Mouse (Mus musculus): ENCODE data around the gene Tmem86b. TPM values are rescaled to one million over a fixed set of nuclear protein-coding genes. Genes with fewer than 3 reads are reported as not detected.

The Tmem86b gene
- polyA plus RNA-seq, 1 experiment from 2014 or later, result 1.2 TPM

DNA sequence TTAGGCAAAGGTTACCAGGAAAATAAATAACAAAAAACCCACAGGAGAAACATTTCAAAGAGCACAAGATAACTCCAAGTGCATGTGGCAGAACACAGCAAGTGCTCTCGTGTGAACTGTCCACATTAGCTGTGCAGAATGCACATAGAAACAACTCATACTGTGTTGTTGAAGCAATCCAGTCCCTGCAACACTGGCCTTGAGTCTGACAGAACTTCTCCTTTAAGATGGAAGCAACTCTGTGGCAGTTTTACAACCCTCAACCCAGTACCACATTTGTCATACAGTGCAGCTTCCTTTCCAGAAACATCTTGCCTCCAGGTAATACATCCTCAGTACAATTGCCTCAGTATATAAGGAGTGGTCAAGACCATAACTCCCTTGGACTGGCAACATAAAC, 25.6 kb upstream of the Tmem86b start:
- WGBS, result 34% methylated on average over 1 of the region's 1 CpGs
- no peaks in the 10 kb centered on the region for H3K9me3 ChIP-seq (ENCODE audit: control insufficient read depth, low read length)
- no peaks in the 10 kb centered on the region for H3K27me3 ChIP-seq (ENCODE audit: control insufficient read depth, insufficient read depth, low read length)
- peaks cover 11 to 58% of the 10 kb centered on the region in 2 experiments for H3K4me1 ChIP-seq (ENCODE audit: control insufficient read depth in 2 of 2, insufficient read depth in 2 of 2, low read length in 2 of 2)
- peak overlapping the region in 1 of 2 experiments; percentile 77; a peak in 1 of 4 replicates for H3K4me3 ChIP-seq (ENCODE audit: control insufficient read depth in 1 of 2, insufficient read depth in 1 of 2, low read depth in 1 of 2, low read length in 2 of 2)
- H3K9ac ChIP-seq (ENCODE audit: low read length), result peak overlapping the region; percentile 94; the same call in 1 of the 2 replicates
- H3K4me2 ChIP-seq (ENCODE audit: low read length), result peak overlapping the region; percentile 97
- H3K27ac ChIP-seq (replicated peaks in 1 of 2; ENCODE audit: control insufficient read depth in 1 of 2, insufficient read depth in 1 of 2, low read depth in 2 of 2, low read length in 2 of 2), result no peak overlapping the region
- ATAC-seq (ENCODE audit: insufficient number of reproducible peaks, insufficient read depth, low FRiP score, low read depth), result no peak
- H3K36me3 ChIP-seq (ENCODE audit: control insufficient read depth, insufficient read depth, low read length), result peaks cover 15% of the 10 kb centered on the region

DNA sequence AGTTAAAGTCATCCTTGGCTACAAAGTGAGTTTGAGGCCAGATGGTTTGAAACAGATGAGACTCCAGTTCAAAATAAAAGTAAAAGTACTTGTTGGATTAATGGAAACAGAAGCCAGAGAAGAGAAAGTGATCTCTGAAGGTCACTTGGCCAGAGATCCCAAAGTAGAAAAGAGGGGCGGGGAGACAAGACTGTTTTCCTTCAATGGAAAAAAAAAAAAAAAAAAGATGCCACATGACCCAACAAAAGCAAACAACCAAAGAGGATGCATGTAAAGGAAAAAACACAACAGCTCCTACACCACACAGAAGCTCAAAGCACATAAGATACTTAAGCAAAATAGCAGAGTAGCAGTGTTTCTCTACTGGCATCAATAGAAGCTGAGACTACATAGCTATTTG, 24.7 kb upstream of the Tmem86b start:
- no peak for ATAC-seq (ENCODE audit: insufficient number of reproducible peaks, insufficient read depth, low FRiP score, low read depth)
- Histone ChIP-seq H3K9me3 (ENCODE audit: control insufficient read depth, low read length) (no peaks in the 10 kb centered on the region), H3K4me1 (ENCODE audit: control insufficient read depth in 2 of 2, insufficient read depth in 2 of 2, low read length in 2 of 2) (peaks cover 11 to 59% of the 10 kb centered on the region in 2 experiments), H3K9ac (ENCODE audit: low read length) (no peak overlapping the region; the same call in 1 of the 2 replicates), H3K27me3 (ENCODE audit: control insufficient read depth, insufficient read depth, low read length) (no peaks in the 10 kb centered on the region), H3K4me3 (ENCODE audit: control insufficient read depth in 1 of 2, insufficient read depth in 1 of 2, low read depth in 1 of 2, low read length in 2 of 2) (no peak overlapping the region), H3K36me3 (ENCODE audit: control insufficient read depth, insufficient read depth, low read length) (peaks cover 13% of the 10 kb centered on the region), H3K4me2 (ENCODE audit: low read length) (peak overlapping the region; percentile 12; the same call in 1 of the 2 replicates), H3K27ac (replicated peaks in 1 of 2; ENCODE audit: control insufficient read depth in 1 of 2, insufficient read depth in 1 of 2, low read depth in 2 of 2, low read length in 2 of 2) (no peak overlapping the region)
- WGBS, result 72% methylated on average over 1 of the region's 1 CpGs

- peaks cover 11 to 59% of the 10 kb centered on the region in 2 experiments for H3K4me1 ChIP-seq (ENCODE audit: control insufficient read depth in 2 of 2, insufficient read depth in 2 of 2, low read length in 2 of 2)
- no peak overlapping the region for H3K4me3 ChIP-seq (ENCODE audit: control insufficient read depth in 1 of 2, insufficient read depth in 1 of 2, low read depth in 1 of 2, low read length in 2 of 2)
- no peak for ATAC-seq (ENCODE audit: insufficient number of reproducible peaks, insufficient read depth, low FRiP score, low read depth)
- WGBS, result 82% methylated on average over 4 of the region's 4 CpGs
- H3K27ac ChIP-seq (replicated peaks in 1 of 2; ENCODE audit: control insufficient read depth in 1 of 2, insufficient read depth in 1 of 2, low read depth in 2 of 2, low read length in 2 of 2), result no peak overlapping the region
- H3K36me3 ChIP-seq (ENCODE audit: control insufficient read depth, insufficient read depth, low read length), result peaks cover 13% of the 10 kb centered on the region
- 0 out of 2 replicates have a peak overlapping the region, but pooled peaks have one; percentile 12 for H3K4me2 ChIP-seq (ENCODE audit: low read length)
- H3K9me3 ChIP-seq (ENCODE audit: control insufficient read depth, low read length), result no peaks in the 10 kb centered on the region
- H3K9ac ChIP-seq (ENCODE audit: low read length), result no peak overlapping the region
- no peaks in the 10 kb centered on the region for H3K27me3 ChIP-seq (ENCODE audit: control insufficient read depth, insufficient read depth, low read length)
These were observed 24.2 kb upstream of the Tmem86b start for GRCm38 (mm10) chr7:4655393-4655792.

DNA sequence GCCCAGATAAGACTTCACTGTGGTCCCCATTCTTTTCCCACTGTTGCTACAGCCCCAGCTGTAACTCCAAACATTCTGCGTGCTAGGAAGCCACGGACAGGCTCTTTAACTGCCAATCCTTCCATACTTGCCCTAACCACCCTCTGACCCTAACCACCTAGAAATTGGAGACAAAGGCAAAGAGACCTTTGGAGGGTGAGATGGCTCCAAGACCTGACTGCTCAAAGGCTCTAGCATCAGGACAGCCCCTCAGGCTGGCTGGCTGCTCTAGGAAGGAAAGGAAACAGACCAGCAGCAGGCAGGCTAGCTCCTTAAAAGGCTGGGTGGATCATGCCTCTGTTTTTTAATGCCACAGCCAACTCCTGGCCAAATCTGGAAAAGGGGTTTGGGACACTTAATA, 23.0 kb upstream of the Tmem86b start:
- H3K4me2 ChIP-seq (ENCODE audit: low read length), result no peak overlapping the region; the same call in 1 of the 2 replicates
- ATAC-seq (ENCODE audit: insufficient number of reproducible peaks, insufficient read depth, low FRiP score, low read depth), result no peak
- no peaks in the 10 kb centered on the region for H3K27me3 ChIP-seq (ENCODE audit: control insufficient read depth, insufficient read depth, low read length)
- 78% methylated on average over 2 of the region's 2 CpGs for WGBS
- H3K9ac ChIP-seq (ENCODE audit: low read length), result no peak overlapping the region
- H3K9me3 ChIP-seq (ENCODE audit: control insufficient read depth, low read length), result no peaks in the 10 kb centered on the region
- peaks cover 11 to 51% of the 10 kb centered on the region in 2 experiments for H3K4me1 ChIP-seq (ENCODE audit: control insufficient read depth in 2 of 2, insufficient read depth in 2 of 2, low read length in 2 of 2)
- H3K4me3 ChIP-seq (ENCODE audit: control insufficient read depth in 1 of 2, insufficient read depth in 1 of 2, low read depth in 1 of 2, low read length in 2 of 2), result no peak overlapping the region
- H3K36me3 ChIP-seq (ENCODE audit: control insufficient read depth, insufficient read depth, low read length), result peaks cover 13% of the 10 kb centered on the region
- 0 out of 4 replicates have a peak overlapping the region, but pooled peaks of 1 of the 2 experiments have one; percentile 7 for H3K27ac ChIP-seq (replicated peaks in 1 of 2; ENCODE audit: control insufficient read depth in 1 of 2, insufficient read depth in 1 of 2, low read depth in 2 of 2, low read length in 2 of 2)

DNA sequence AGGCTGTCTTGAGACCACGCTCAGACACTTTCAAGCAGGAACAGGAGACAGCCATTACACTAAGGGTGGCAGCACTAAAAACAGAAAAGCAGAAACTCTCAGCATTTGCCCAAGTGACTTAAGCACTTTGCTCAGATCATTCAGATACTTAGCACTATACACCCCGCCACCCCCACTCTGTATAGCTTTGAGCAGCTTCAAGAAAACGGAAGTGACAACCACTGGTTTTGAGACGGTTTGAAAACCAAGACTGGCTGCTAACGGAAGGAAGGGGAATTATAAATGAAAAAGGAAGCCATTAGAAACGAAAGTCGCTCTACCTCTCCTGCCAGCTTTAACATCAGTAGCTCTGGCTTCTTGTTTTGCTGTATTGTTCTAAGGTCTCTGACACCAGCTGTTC, 22.6 kb upstream of the Tmem86b start:
- H3K27ac ChIP-seq (replicated peaks in 1 of 2; ENCODE audit: control insufficient read depth in 1 of 2, insufficient read depth in 1 of 2, low read depth in 2 of 2, low read length in 2 of 2), result no peak overlapping the region
- no peak overlapping the region for H3K4me2 ChIP-seq (ENCODE audit: low read length)
- H3K36me3 ChIP-seq (ENCODE audit: control insufficient read depth, insufficient read depth, low read length), result peaks cover 13% of the 10 kb centered on the region
- no peak overlapping the region for H3K9ac ChIP-seq (ENCODE audit: low read length)
- no peaks in the 10 kb centered on the region for H3K9me3 ChIP-seq (ENCODE audit: control insufficient read depth, low read length)
- ATAC-seq (ENCODE audit: insufficient number of reproducible peaks, insufficient read depth, low FRiP score, low read depth), result no peak
- no peaks in the 10 kb centered on the region for H3K27me3 ChIP-seq (ENCODE audit: control insufficient read depth, insufficient read depth, low read length)
- peaks cover 11 to 51% of the 10 kb centered on the region in 2 experiments for H3K4me1 ChIP-seq (ENCODE audit: control insufficient read depth in 2 of 2, insufficient read depth in 2 of 2, low read length in 2 of 2)
- H3K4me3 ChIP-seq (ENCODE audit: control insufficient read depth in 1 of 2, insufficient read depth in 1 of 2, low read depth in 1 of 2, low read length in 2 of 2), result no peak overlapping the region
- WGBS, result 82% methylated on average over 7 of the region's 7 CpGs

DNA sequence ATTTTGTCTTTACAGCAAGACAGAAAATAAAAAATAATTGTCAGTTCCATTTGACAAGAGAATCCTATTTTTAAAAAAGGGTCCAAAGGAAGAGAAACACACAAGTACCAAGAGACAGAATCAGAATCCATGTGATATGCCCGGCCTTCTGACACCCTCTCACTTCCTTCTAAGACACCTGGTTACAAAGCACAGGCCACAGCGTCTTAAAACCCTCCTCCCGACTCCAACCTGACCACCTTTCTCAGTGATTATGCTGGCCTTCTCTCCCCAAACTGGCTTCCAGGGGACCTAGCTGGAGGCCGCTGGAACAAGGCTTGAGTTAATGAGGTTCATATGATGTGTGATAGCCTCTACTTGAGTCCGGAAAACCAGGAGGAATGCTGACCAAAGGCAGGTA, 22.1 kb upstream of the Tmem86b start:
- no peak overlapping the region for H3K9ac ChIP-seq (ENCODE audit: low read length)
- no peak overlapping the region for H3K4me3 ChIP-seq (ENCODE audit: control insufficient read depth in 1 of 2, insufficient read depth in 1 of 2, low read depth in 1 of 2, low read length in 2 of 2)
- H3K27me3 ChIP-seq (ENCODE audit: control insufficient read depth, insufficient read depth, low read length), result no peaks in the 10 kb centered on the region
- no peak overlapping the region for H3K27ac ChIP-seq (replicated peaks in 1 of 2; ENCODE audit: control insufficient read depth in 1 of 2, insufficient read depth in 1 of 2, low read depth in 2 of 2, low read length in 2 of 2)
- H3K36me3 ChIP-seq (ENCODE audit: control insufficient read depth, insufficient read depth, low read length), result peaks cover 13% of the 10 kb centered on the region
- H3K9me3 ChIP-seq (ENCODE audit: control insufficient read depth, low read length), result no peaks in the 10 kb centered on the region
- no peak for ATAC-seq (ENCODE audit: insufficient number of reproducible peaks, insufficient read depth, low FRiP score, low read depth)
- WGBS, result 81% methylated on average over 5 of the region's 5 CpGs
- peaks cover 11 to 51% of the 10 kb centered on the region in 2 experiments for H3K4me1 ChIP-seq (ENCODE audit: control insufficient read depth in 2 of 2, insufficient read depth in 2 of 2, low read length in 2 of 2)
- no peak overlapping the region for H3K4me2 ChIP-seq (ENCODE audit: low read length)

DNA sequence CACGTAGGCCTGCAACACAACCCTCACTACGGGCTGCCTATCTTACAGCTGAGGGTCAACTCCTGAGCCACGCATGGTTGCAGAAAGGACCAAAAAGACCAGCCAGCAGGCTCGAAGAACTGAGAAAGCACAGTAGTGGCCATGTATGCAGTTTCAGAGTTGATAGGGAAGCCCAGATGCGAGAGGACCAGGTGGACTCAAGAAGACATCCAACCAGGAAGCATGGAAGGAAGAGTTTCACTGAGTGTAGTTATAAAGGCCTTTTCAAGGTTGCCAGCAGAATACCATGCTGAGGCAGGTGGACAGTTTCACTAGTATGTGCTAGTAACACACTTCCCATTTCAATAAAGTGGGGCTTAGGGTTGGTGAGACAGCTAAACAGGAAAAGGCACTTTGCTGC, 21.5 kb upstream of the Tmem86b start:
- H3K4me2 ChIP-seq (ENCODE audit: low read length), result no peak overlapping the region
- no peak for ATAC-seq (ENCODE audit: insufficient number of reproducible peaks, insufficient read depth, low FRiP score, low read depth)
- no peak overlapping the region for H3K4me3 ChIP-seq (ENCODE audit: control insufficient read depth in 1 of 2, insufficient read depth in 1 of 2, low read depth in 1 of 2, low read length in 2 of 2)
- no peak overlapping the region for H3K27ac ChIP-seq (replicated peaks in 1 of 2; ENCODE audit: control insufficient read depth in 1 of 2, insufficient read depth in 1 of 2, low read depth in 2 of 2, low read length in 2 of 2)
- no peak overlapping the region for H3K9ac ChIP-seq (ENCODE audit: low read length)
- H3K9me3 ChIP-seq (ENCODE audit: control insufficient read depth, low read length), result no peaks in the 10 kb centered on the region
- no peaks in the 10 kb centered on the region for H3K27me3 ChIP-seq (ENCODE audit: control insufficient read depth, insufficient read depth, low read length)
- WGBS, result 52% methylated on average over 5 of the region's 5 CpGs
- peaks cover 13% of the 10 kb centered on the region for H3K36me3 ChIP-seq (ENCODE audit: control insufficient read depth, insufficient read depth, low read length)
- H3K4me1 ChIP-seq (ENCODE audit: control insufficient read depth in 2 of 2, insufficient read depth in 2 of 2, low read length in 2 of 2), result peaks cover 10 to 48% of the 10 kb centered on the region in 2 experiments

GRCm38 (mm10) chr7:4651581-4651980, 20.4 kb upstream of the Tmem86b start:
- no peak overlapping the region for H3K27ac ChIP-seq (replicated peaks in 1 of 2; ENCODE audit: control insufficient read depth in 1 of 2, insufficient read depth in 1 of 2, low read depth in 2 of 2, low read length in 2 of 2)
- no peak overlapping the region for H3K4me3 ChIP-seq (ENCODE audit: control insufficient read depth in 1 of 2, insufficient read depth in 1 of 2, low read depth in 1 of 2, low read length in 2 of 2)
- no peaks in the 10 kb centered on the region for H3K27me3 ChIP-seq (ENCODE audit: control insufficient read depth, insufficient read depth, low read length)
- peaks cover 16% of the 10 kb centered on the region for H3K36me3 ChIP-seq (ENCODE audit: control insufficient read depth, insufficient read depth, low read length)
- peaks cover 10 to 41% of the 10 kb centered on the region in 2 experiments for H3K4me1 ChIP-seq (ENCODE audit: control insufficient read depth in 2 of 2, insufficient read depth in 2 of 2, low read length in 2 of 2)
- no peak for ATAC-seq (ENCODE audit: insufficient number of reproducible peaks, insufficient read depth, low FRiP score, low read depth)
- H3K9me3 ChIP-seq (ENCODE audit: control insufficient read depth, low read length), result no peaks in the 10 kb centered on the region
- H3K9ac ChIP-seq (ENCODE audit: low read length), result no peak overlapping the region
- H3K4me2 ChIP-seq (ENCODE audit: low read length), result no peak overlapping the region
- 69% methylated on average over 8 of the region's 8 CpGs for WGBS

Measured in heart, embryonic 14.5 days (tissue).